Mouse (Mus musculus): ENCODE results near the gene Chic2.

DNA sequence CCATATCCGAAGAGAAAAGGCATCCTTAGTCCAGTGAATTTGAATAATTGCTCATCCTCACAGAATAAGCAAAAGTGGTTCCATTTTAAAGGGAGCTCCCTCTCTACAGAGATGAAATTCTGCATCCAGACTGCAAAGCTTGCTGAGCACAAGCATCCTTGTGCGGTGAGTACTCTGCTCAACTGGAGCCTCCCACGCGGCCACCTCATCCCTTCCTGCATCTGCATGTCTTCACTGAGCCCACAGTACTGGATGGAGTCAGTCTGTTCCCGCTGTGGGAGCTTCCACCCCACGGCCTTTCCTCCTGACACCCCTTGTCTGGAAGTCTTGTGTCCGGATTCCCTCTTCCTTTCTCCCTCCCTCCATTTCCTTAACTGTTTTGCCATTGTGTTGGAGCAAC lies 95.3 kb downstream of the Chic2 start:
- no peak for TF ChIP-seq POLR2A (IDR thresholded peaks at IDR 0.05; ENCODE audit: low read depth, low read length)
- TF ChIP-seq CTCF (IDR thresholded peaks at IDR 0.05; ENCODE audit: extremely low read depth, insufficient read depth, insufficient read length, insufficient replicate concordance), result no peak

Data from spleen, adult 2 months (tissue).